Mouse (Mus musculus) ES-E14 (cell line): ENCODE measurements around the gene Ep400. TPM values are rescaled to one million over a fixed set of nuclear protein-coding genes. Genes with fewer than 3 reads are reported as not detected.
"Not testable (repeated sequence)": the region's sequence is repeated elsewhere in the genome, so short reads cannot be mapped to it uniquely, and the experiment has no call there.

ENCODE experiments used
- DNase-seq: peaks from one replicate; pipeline ENCODE4 v3.0.0-alpha.2; 2013; ENCODE audit warnings: low read depth, low spot score
- H3K27ac ChIP-seq: 2 replicates; pipeline ENCODE4 v1.5.1; 2012; ENCODE audit warnings: low read depth, mild to moderate bottlenecking, low read length, moderate library complexity, mixed read lengths; ENCODE audit not compliant: poor library complexity, insufficient read depth, severe bottlenecking
- H3K36me3 ChIP-seq: 2 replicates; pipeline ENCODE4 v1.6.1; 2012; ENCODE audit warnings: mild to moderate bottlenecking, low read length, moderate library complexity, mixed read lengths; ENCODE audit not compliant: control insufficient read depth, poor library complexity, insufficient read depth, severe bottlenecking
- H3K4me1 ChIP-seq, 2 experiments: fragments of 150-350 bp in 1 of 2; sonication (generic) in 1 of 2; 2 replicates each; pipeline ENCODE4 v1.6.1; 2012; ENCODE audit warnings: low read length in 2 of 2, mild to moderate bottlenecking in 1 of 2, mixed read lengths in 1 of 2; ENCODE audit not compliant: control insufficient read depth in 2 of 2, insufficient read depth in 2 of 2, poor library complexity in 1 of 2
- H3K4me3 ChIP-seq, 2 experiments: fragments of 150-350 bp in 1 of 2; sonication (generic) in 1 of 2; 2 replicates each; pipeline ENCODE4 v1.5.1; 2012; ENCODE audit warnings: low read length in 2 of 2, low read depth in 1 of 2, mild to moderate bottlenecking in 1 of 2, mixed read lengths in 1 of 2; ENCODE audit not compliant: insufficient read depth in 1 of 2, poor library complexity in 1 of 2, severe bottlenecking in 1 of 2
- H3K9ac ChIP-seq: 2 replicates; pipeline ENCODE4 v1.6.1; 2012; ENCODE audit warnings: low read depth, mild to moderate bottlenecking, low read length, mixed read lengths; ENCODE audit not compliant: poor library complexity, insufficient read depth, severe bottlenecking
- H3K9me3 ChIP-seq: fragments of 150-350 bp; sonication (generic); 2 replicates; pipeline ENCODE4 v1.6.1; 2012; ENCODE audit warnings: low read depth, mild to moderate bottlenecking, low read length; ENCODE audit not compliant: control insufficient read depth, insufficient read depth
- CHD2 ChIP-seq: IDR thresholded peaks from 2 replicates; pipeline ENCODE4 v1.6.1; 2014; ENCODE audit warnings: mild to moderate bottlenecking, low read depth, low read length, inconsistent platforms
- HCFC1 ChIP-seq: IDR thresholded peaks from 2 replicates; pipeline ENCODE4 v1.6.1; 2012; ENCODE audit warnings: low read length, inconsistent platforms, borderline replicate concordance; ENCODE audit not compliant: insufficient read depth
- MAFK ChIP-seq: IDR thresholded peaks from 2 replicates; pipeline ENCODE4 v1.6.1; 2014; ENCODE audit warnings: mild to moderate bottlenecking, low read depth, low read length, inconsistent platforms; ENCODE audit not compliant: insufficient read depth
- ZC3H11A ChIP-seq: IDR thresholded peaks from 2 replicates; pipeline ENCODE4 v1.6.1; 2012; ENCODE audit warnings: low read depth, mild to moderate bottlenecking, inconsistent platforms, low read length, borderline replicate concordance
- ZNF384 ChIP-seq: IDR thresholded peaks from 2 replicates; pipeline ENCODE4 v1.6.1; 2012; ENCODE audit warnings: low read depth, low read length, inconsistent platforms
- in situ Hi-C, 2 experiments: fragments of 600-800 bp; cut with MboI; formaldehyde crosslinking; loops; one replicate each; pipeline ENCODE4 v1.15.1; 2025; ENCODE audit warnings: low sequenced_read_pairs in 2 of 2, inconsistent platforms in 1 of 2; ENCODE audit not compliant: unreplicated experiment in 2 of 2
- total RNA-seq: library from RNA; depleted of rRNA; stranded (reverse); fragments of 300-350 nt; gene quantifications from 2 replicates; pipeline ENCODE4 v1.2.3, GENCODE M21; 2012

Gene Ep400
- total RNA-seq, 1 experiment, result 56.7 TPM

GRCm38 (mm10) chr5:110731227-110731626 lies 39.3 kb downstream of the Ep400 start:
- no peak for DNase-seq
- Histone ChIP-seq H3K9me3 (no peaks in the 10 kb centered on the region), H3K4me3 (no peak overlapping the region), H3K4me1 (no peaks in the 10 kb centered on the region), H3K9ac (no peak overlapping the region; the same call in 1 of the 2 replicates), H3K27ac (no peak overlapping the region), H3K36me3 (peaks cover 17% of the 10 kb centered on the region)
- TF ChIP-seq MAFK (no peak), ZNF384 (no peak), ZC3H11A (no peak), CHD2 (no peak), HCFC1 (no peak)
- in situ Hi-C loops, result no loop called here

- no peaks in the 10 kb centered on the region for H3K4me1 ChIP-seq
- no peak overlapping the region for H3K27ac ChIP-seq
- H3K9me3 ChIP-seq, result no peaks in the 10 kb centered on the region
- no peak overlapping the region for H3K4me3 ChIP-seq
- DNase-seq, result no peak
- no peak overlapping the region for H3K9ac ChIP-seq
- peaks cover 6% of the 10 kb centered on the region for H3K36me3 ChIP-seq
- TF ChIP-seq CHD2 (no peak), MAFK (no peak), ZNF384 (no peak), HCFC1 (no peak), ZC3H11A (no peak)
- in situ Hi-C loops, result no loop called here
Observed at GRCm38 (mm10) chr5:110727850-110728249, 42.7 kb downstream of the Ep400 start.

GRCm38 (mm10) chr5:110723543-110723942 lies 47.0 kb downstream of the Ep400 start:
- DNase-seq, result no peak
- H3K9me3 ChIP-seq, result no peaks in the 10 kb centered on the region
- in situ Hi-C loops, result no loop called here
- TF ChIP-seq MAFK, result no peak
- TF ChIP-seq HCFC1, result no peak
- TF ChIP-seq ZC3H11A, result no peak
- TF ChIP-seq CHD2, result no peak
- no peak for TF ChIP-seq ZNF384
- no peak overlapping the region for H3K9ac ChIP-seq
- no peak overlapping the region for H3K4me3 ChIP-seq
- peaks cover 10% of the 10 kb centered on the region for H3K36me3 ChIP-seq
- H3K27ac ChIP-seq, result no peak overlapping the region
- H3K4me1 ChIP-seq, result no peaks in the 10 kb centered on the region

- in situ Hi-C loops, DNase-seq, H3K9me3 ChIP-seq, H3K4me1 ChIP-seq, H3K4me3 ChIP-seq, H3K9ac ChIP-seq, H3K27ac ChIP-seq: not testable (repeated sequence)
- peaks cover 16% of the 10 kb centered on the region for H3K36me3 ChIP-seq
Observed at GRCm38 (mm10) chr5:110721463-110721862, 49.1 kb downstream of the Ep400 start.

GRCm38 (mm10) chr5:110711455-110711854 lies 59.1 kb downstream of the Ep400 start:
- Histone ChIP-seq H3K9ac (no peak overlapping the region), H3K9me3 (no peaks in the 10 kb centered on the region), H3K36me3 (peaks cover 16% of the 10 kb centered on the region), H3K27ac (no peak overlapping the region), H3K4me1 (no peaks in the 10 kb centered on the region), H3K4me3 (no peak overlapping the region)
- TF ChIP-seq MAFK (no peak), ZC3H11A (no peak), CHD2 (no peak), HCFC1 (no peak), ZNF384 (no peak)
- DNase-seq, result no peak
- in situ Hi-C loops, result no loop called here
